ENCODE assay signal across 17 mouse cellular contexts in the genomic region with DNA sequence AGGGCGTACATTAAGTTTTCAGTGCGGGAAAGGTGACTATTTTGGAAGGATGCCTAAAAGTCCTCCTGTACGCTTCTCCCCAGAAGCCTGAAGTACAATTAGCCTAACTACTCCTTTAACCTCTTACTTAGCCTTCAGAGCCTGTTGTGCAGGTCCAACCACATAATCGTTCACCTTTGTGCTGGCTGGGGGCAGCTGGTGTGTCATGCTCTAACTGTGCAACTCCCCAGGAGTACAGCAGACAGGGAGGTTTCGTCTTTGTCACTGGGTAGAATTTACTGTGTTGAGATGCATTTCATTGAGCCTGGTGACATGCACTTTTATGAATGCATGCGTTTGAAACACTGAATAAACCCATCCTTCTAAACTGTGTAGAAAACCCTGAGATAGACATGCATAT.
"Had no signal": no experiment of that assay in that cellular context is flagged by ENCODE, and none has a peak within 500 bp of the region (broad histone marks: within the 10 kb centered on the region; RNA-seq: fewer than 3 reads in every experiment).

No protein-coding gene starts in this region.

- H3K27ac ChIP-seq: hindbrain, postnatal 0 days; layer of hippocampus, adult 2 months; limb, embryonic 15.5 days; liver, embryonic 15.5 days; lung, embryonic 15.5 days; macrophage had no signal

- H3K27me3 ChIP-seq: limb, embryonic 15.5 days; liver, embryonic 15.5 days; lung, embryonic 15.5 days had no signal

- DNase-seq: kidney, adult 18-20 months; kidney, adult 9 months; kidney, postnatal 25 days; layer of hippocampus, adult 9-11 months; lung, adult 18-20 months; midbrain, embryonic 14.5 days; thymus, adult 18-20 months; thymus, postnatal 36 days had no signal

- H3K36me3 ChIP-seq: limb, embryonic 15.5 days; liver, embryonic 15.5 days; lung, embryonic 15.5 days had no signal

- H3K4me3 ChIP-seq: layer of hippocampus, adult 2 months; limb, embryonic 15.5 days; liver, embryonic 15.5 days; lung, embryonic 15.5 days had no signal

- H3K9me3 ChIP-seq: limb, embryonic 15.5 days; liver, embryonic 15.5 days; lung, embryonic 15.5 days had no signal

- H3K9ac ChIP-seq: limb, embryonic 15.5 days; liver, embryonic 15.5 days; lung, embryonic 15.5 days had no signal

- H3K4me1 ChIP-seq: limb, embryonic 15.5 days; liver, embryonic 15.5 days; lung, embryonic 15.5 days had no signal

- H3K4me2 ChIP-seq: limb, embryonic 15.5 days; liver, embryonic 11.5 days; liver, embryonic 15.5 days; lung, embryonic 15.5 days had no signal

- ATAC-seq: hindbrain, postnatal 0 days; inflammation-experienced regulatory T-cells, adult 6 months; intestine, embryonic 16.5 days had no signal
